Mouse (Mus musculus) spleen, adult 2 months (tissue): ENCODE results near the gene Slc17a6.

Experiments
- CTCF ChIP-seq: fragments of 200-500 bp; IDR thresholded peaks from 2 replicates; pipeline ENCODE4 v1.5.1; 2011; ENCODE audit warnings: mild to moderate bottlenecking, inconsistent platforms; ENCODE audit not compliant: insufficient read depth, insufficient read length, insufficient replicate concordance; ENCODE audit errors: extremely low read depth
- POLR2A ChIP-seq: fragments of 200-500 bp; IDR thresholded peaks from 2 replicates; pipeline ENCODE4 v1.6.1; 2011; ENCODE audit warnings: low read depth, low read length, inconsistent platforms

DNA sequence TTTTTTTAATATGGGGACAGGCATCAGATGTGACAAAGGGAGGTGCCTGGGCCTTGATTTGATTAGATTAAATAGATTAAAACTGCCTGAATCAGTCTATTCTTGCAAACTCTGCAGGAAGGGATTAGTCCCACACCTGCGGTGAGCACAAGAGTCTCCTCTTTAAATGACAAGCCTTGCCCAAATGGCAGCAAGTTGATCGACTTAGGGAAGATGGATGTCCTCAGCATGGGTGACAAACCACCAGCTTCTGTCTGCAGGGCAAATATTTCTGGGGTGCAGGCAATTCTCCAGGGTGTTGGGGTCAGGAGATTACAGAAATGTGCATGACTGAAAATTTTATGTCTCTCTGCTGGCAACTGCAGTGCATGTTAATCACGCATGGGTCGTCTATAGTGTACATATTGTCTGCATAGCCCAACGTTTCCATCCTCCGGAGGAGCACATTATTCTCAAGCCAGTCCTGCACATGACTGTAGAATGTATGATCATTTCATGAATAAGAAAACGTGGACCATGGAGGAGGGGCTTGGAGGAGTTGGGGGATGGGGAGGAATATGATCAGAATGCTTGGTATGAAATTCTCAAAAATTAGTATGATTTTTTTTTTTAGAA lies 11.5 kb downstream of the Slc17a6 start:
- TF ChIP-seq CTCF (no peak), POLR2A (no peak)
